Mouse (Mus musculus): ENCODE data around the gene Ece1. TPM values are rescaled to one million over a fixed set of nuclear protein-coding genes. Genes with fewer than 3 reads are reported as not detected.

Ece1 gene
- polyA plus RNA-seq, 1 experiment from 2014 or later, result 94.2 TPM

DNA sequence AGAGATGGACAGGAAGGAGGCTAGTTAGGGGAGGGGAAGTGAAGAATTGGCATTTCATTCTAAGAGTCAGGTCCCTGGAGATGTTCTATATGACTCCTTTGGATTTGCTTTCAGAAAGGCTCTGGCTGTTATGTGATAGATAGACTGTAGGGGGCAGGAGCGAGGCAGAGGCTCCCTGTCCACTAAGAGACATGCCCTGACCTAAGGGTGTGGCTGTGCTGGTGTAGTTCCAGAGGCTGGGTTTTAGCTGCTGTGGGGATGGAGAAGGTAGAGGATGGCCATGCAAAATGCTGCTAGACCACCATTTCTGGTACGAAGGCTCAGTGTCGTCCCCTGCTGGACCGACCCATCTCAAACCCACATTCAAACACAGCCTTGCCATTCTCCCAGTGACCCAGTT lies 8.9 kb downstream of the Ece1 start:
- Histone ChIP-seq H3K27ac (ENCODE audit: low read depth) (no peak overlapping the region), H3K4me3 (ENCODE audit: low read depth, low read length) (no peak overlapping the region), H3K9me3 (ENCODE audit: control insufficient read depth, low read length) (no peaks in the 10 kb centered on the region), H3K36me3 (ENCODE audit: control insufficient read depth, insufficient read depth, low read length) (no peaks in the 10 kb centered on the region), H3K4me2 (ENCODE audit: low read length) (no peak overlapping the region), H3K27me3 (replicated peaks; ENCODE audit: control insufficient read depth, insufficient read depth, low read length) (no peaks in the 10 kb centered on the region), H3K9ac (ENCODE audit: low read length) (no peak overlapping the region), H3K4me1 (replicated peaks; ENCODE audit: control insufficient read depth, insufficient read depth, low read length) (peaks cover 54% of the 10 kb centered on the region)
- DNase-seq (ENCODE audit: low spot score) (no peak), ATAC-seq (replicated peaks; ENCODE audit: low FRiP score, low TSS enrichment, low read depth) (no peak)
- WGBS, result 92% methylated on average over 4 of the region's 4 CpGs

DNA sequence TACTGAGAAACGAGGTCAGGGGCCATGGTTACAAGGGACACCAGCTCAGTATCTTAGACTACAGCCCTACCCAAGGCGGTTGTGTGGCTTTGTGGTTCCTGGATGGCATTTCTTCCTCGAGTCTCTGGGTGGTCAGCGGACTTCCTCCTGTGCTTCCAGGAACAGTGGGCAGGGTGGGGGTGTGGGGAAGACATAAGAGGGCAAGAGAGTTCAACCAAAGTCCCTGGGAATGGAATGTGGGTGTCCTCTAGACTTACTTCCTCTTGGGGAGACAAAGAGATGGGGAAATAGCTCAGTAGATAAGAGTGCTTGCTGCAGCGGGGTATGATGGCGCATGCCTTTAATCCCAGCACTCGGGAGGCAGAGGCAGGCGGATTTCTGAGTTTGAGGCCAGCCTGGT lies 9.4 kb downstream of the Ece1 start:
- H3K4me2 ChIP-seq (ENCODE audit: low read length), result no peak overlapping the region
- no peak for ATAC-seq (replicated peaks; ENCODE audit: low FRiP score, low TSS enrichment, low read depth)
- no peaks in the 10 kb centered on the region for H3K27me3 ChIP-seq (replicated peaks; ENCODE audit: control insufficient read depth, insufficient read depth, low read length)
- no peak overlapping the region for H3K9ac ChIP-seq (ENCODE audit: low read length)
- H3K36me3 ChIP-seq (ENCODE audit: control insufficient read depth, insufficient read depth, low read length), result no peaks in the 10 kb centered on the region
- peaks cover 50% of the 10 kb centered on the region for H3K4me1 ChIP-seq (replicated peaks; ENCODE audit: control insufficient read depth, insufficient read depth, low read length)
- no peak for DNase-seq (ENCODE audit: low spot score)
- no peak overlapping the region for H3K4me3 ChIP-seq (ENCODE audit: low read depth, low read length)
- no peak overlapping the region for H3K27ac ChIP-seq (ENCODE audit: low read depth)
- 93% methylated on average over 8 of the region's 8 CpGs for WGBS
- no peaks in the 10 kb centered on the region for H3K9me3 ChIP-seq (ENCODE audit: control insufficient read depth, low read length)

DNA sequence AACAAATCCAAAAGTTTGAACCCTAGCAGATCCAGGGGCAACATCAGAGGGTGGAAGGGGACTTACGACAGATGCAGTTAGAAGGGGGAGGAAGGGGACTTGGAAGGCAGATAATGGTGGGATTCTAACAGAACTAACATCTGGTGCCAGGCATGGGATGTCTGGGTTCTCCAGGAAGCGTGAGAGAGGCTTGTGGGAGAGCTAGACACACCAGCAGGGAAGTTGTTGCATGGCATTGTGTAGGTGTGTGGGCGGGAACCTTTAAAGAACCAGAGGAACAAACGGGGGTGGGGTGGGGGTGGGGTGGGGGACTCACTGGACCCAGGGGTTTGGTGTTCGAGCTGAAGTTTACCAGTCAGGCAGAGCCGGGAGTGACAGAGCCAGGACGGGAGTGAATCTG lies 12.3 kb downstream of the Ece1 start:
- ATAC-seq (replicated peaks; ENCODE audit: low FRiP score, low TSS enrichment, low read depth), result no peak
- Histone ChIP-seq H3K9me3 (ENCODE audit: control insufficient read depth, low read length) (no peaks in the 10 kb centered on the region), H3K4me3 (ENCODE audit: low read depth, low read length) (no peak overlapping the region), H3K4me1 (replicated peaks; ENCODE audit: control insufficient read depth, insufficient read depth, low read length) (peaks cover 38% of the 10 kb centered on the region), H3K4me2 (ENCODE audit: low read length) (no peak overlapping the region), H3K36me3 (ENCODE audit: control insufficient read depth, insufficient read depth, low read length) (no peaks in the 10 kb centered on the region), H3K27ac (ENCODE audit: low read depth) (no peak overlapping the region), H3K27me3 (replicated peaks; ENCODE audit: control insufficient read depth, insufficient read depth, low read length) (no peaks in the 10 kb centered on the region), H3K9ac (ENCODE audit: low read length) (no peak overlapping the region)
- 33% methylated on average over 7 of the region's 7 CpGs for WGBS
- no peak for DNase-seq (ENCODE audit: low spot score)

DNA sequence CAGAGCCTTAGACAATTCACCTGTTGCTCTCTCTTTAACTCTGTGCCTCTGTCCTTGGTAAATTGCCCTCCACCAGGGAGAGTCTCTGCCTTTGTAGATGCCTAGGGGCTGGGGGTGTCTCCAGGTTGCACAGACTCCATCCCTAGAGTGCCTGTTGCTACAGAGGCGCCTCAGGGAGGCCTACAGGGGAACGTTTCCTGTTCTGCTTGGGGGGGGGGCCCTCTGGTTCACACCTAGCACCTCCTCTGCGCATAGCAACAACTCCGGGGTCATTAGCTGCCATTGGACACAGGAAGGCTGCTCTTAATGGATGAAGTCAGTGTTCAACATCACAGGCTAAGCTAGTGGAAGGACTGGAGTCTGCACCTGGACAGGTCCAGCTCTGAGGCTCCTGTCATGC lies 12.8 kb downstream of the Ece1 start:
- Histone ChIP-seq H3K27ac (ENCODE audit: low read depth) (no peak overlapping the region), H3K27me3 (replicated peaks; ENCODE audit: control insufficient read depth, insufficient read depth, low read length) (no peaks in the 10 kb centered on the region)
- WGBS, result 19% methylated on average over 4 of the region's 4 CpGs

DNA sequence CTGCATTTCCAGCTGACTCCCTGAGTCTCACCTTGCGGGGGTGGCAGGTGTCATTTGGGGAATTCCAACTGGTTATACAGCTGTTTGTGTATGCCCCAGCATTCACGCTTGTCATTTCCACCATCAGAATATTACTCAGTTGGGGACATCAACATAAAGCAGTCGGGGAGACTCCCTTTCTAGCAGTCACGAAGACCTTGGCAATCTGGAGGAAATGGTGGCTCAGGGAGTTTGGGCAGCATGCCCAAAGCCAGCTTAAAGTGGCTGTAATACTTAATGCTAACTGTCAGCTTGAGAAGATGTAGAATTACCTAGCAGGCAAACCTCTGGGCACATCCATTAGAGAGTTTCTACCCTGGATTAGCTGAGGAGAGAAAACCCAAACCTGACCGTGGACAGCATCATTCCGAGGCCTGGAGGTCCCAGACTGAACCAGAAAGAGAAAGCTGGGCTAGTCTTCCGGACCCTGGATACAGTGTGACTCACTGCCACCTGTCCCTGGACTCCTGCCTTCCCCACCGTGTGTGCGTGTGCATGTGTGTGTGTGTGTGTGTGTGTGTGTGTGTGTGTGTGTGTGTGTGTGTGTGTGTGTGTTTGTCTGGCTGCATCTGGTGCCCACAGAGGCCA lies 13.5 kb downstream of the Ece1 start:
- 73% methylated on average over 9 of the region's 9 CpGs for WGBS
- H3K4me2 ChIP-seq (ENCODE audit: low read length), result no peak overlapping the region
- H3K4me3 ChIP-seq (ENCODE audit: low read depth, low read length), result no peak overlapping the region
- no peaks in the 10 kb centered on the region for H3K36me3 ChIP-seq (ENCODE audit: control insufficient read depth, insufficient read depth, low read length)
- no peak overlapping the region for H3K9ac ChIP-seq (ENCODE audit: low read length)
- no peak for ATAC-seq (replicated peaks; ENCODE audit: low FRiP score, low TSS enrichment, low read depth)
- peaks cover 34% of the 10 kb centered on the region for H3K4me1 ChIP-seq (replicated peaks; ENCODE audit: control insufficient read depth, insufficient read depth, low read length)
- H3K27ac ChIP-seq (ENCODE audit: low read depth), result no peak overlapping the region
- H3K27me3 ChIP-seq (replicated peaks; ENCODE audit: control insufficient read depth, insufficient read depth, low read length), result no peaks in the 10 kb centered on the region
- no peaks in the 10 kb centered on the region for H3K9me3 ChIP-seq (ENCODE audit: control insufficient read depth, low read length)
- DNase-seq (ENCODE audit: low spot score), result no peak

More for the DNA sequence above, 12.8 kb downstream of the Ece1 start:
- H3K9ac ChIP-seq (ENCODE audit: low read length), result no peak overlapping the region
- peaks cover 34% of the 10 kb centered on the region for H3K4me1 ChIP-seq (replicated peaks; ENCODE audit: control insufficient read depth, insufficient read depth, low read length)
- no peak for ATAC-seq (replicated peaks; ENCODE audit: low FRiP score, low TSS enrichment, low read depth)
- H3K36me3 ChIP-seq (ENCODE audit: control insufficient read depth, insufficient read depth, low read length), result no peaks in the 10 kb centered on the region
- H3K4me3 ChIP-seq (ENCODE audit: low read depth, low read length), result no peak overlapping the region
- no peak for DNase-seq (ENCODE audit: low spot score)
- H3K9me3 ChIP-seq (ENCODE audit: control insufficient read depth, low read length), result no peaks in the 10 kb centered on the region
- H3K4me2 ChIP-seq (ENCODE audit: low read length), result no peak overlapping the region

DNA sequence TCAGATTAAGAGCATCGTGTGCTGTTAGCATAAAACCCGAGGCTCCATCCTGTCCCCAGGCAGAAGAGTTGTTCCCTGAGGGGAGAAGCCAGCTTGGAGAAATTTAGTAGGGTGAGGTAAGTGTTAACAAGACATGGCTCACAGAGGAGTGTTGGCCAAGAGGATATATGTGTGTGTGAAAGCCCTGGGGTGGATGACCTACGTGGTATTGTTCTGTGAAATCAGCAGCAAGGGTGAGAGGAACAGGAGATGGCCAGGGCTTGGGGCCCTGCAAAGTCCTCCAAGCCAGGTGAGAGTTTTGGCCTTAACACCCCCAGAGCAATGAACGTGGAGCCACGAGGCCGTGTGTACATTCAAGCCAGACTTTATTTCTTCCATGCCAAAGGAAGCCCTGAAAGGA lies 14.8 kb downstream of the Ece1 start:
- Histone ChIP-seq H3K9ac (ENCODE audit: low read length) (no peak overlapping the region), H3K4me3 (ENCODE audit: low read depth, low read length) (no peak overlapping the region)
- 53% methylated on average over 6 of the region's 6 CpGs for WGBS

DNA sequence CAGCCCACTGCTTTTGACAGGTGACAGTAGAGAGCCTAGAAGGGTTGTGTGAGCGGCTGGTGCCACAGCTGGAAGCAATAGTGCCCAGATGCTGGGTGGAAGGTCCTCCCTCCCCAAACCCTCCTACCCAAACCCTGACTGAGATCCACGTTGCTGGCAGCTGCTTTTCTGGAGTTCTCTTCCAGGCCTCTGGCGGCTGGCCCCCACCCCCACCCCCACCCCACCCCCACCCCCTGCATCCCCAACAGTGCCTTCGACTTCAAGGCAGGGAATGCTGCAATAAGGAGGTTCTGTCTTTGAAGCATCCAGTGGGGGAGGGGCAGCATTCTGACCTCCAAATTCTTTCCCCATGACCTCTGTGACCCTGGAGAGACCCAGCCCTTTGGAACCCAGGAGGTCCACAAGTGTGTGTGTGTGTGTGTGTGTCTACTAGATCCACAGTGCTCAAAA lies 15.4 kb downstream of the Ece1 start:
- no peaks in the 10 kb centered on the region for H3K9me3 ChIP-seq (ENCODE audit: control insufficient read depth, low read length)
- H3K4me3 ChIP-seq (ENCODE audit: low read depth, low read length), result no peak overlapping the region
- H3K4me2 ChIP-seq (ENCODE audit: low read length), result no peak overlapping the region
- H3K9ac ChIP-seq (ENCODE audit: low read length), result no peak overlapping the region
- H3K4me1 ChIP-seq (replicated peaks; ENCODE audit: control insufficient read depth, insufficient read depth, low read length), result peaks cover 29% of the 10 kb centered on the region
- DNase-seq (ENCODE audit: low spot score) (no peak), ATAC-seq (replicated peaks; ENCODE audit: low FRiP score, low TSS enrichment, low read depth) (no peak)
- H3K27me3 ChIP-seq (replicated peaks; ENCODE audit: control insufficient read depth, insufficient read depth, low read length), result no peaks in the 10 kb centered on the region
- no peaks in the 10 kb centered on the region for H3K36me3 ChIP-seq (ENCODE audit: control insufficient read depth, insufficient read depth, low read length)
- no peak overlapping the region for H3K27ac ChIP-seq (ENCODE audit: low read depth)
- WGBS, result 27% methylated on average over 4 of the region's 4 CpGs

More for the DNA sequence above, 14.8 kb downstream of the Ece1 start:
- Histone ChIP-seq H3K4me1 (replicated peaks; ENCODE audit: control insufficient read depth, insufficient read depth, low read length) (peaks cover 29% of the 10 kb centered on the region), H3K27ac (ENCODE audit: low read depth) (no peak overlapping the region), H3K9me3 (ENCODE audit: control insufficient read depth, low read length) (no peaks in the 10 kb centered on the region), H3K27me3 (replicated peaks; ENCODE audit: control insufficient read depth, insufficient read depth, low read length) (no peaks in the 10 kb centered on the region), H3K4me2 (ENCODE audit: low read length) (no peak overlapping the region), H3K36me3 (ENCODE audit: control insufficient read depth, insufficient read depth, low read length) (no peaks in the 10 kb centered on the region)
- ATAC-seq (replicated peaks; ENCODE audit: low FRiP score, low TSS enrichment, low read depth) (no peak), DNase-seq (ENCODE audit: low spot score) (no peak)

DNA sequence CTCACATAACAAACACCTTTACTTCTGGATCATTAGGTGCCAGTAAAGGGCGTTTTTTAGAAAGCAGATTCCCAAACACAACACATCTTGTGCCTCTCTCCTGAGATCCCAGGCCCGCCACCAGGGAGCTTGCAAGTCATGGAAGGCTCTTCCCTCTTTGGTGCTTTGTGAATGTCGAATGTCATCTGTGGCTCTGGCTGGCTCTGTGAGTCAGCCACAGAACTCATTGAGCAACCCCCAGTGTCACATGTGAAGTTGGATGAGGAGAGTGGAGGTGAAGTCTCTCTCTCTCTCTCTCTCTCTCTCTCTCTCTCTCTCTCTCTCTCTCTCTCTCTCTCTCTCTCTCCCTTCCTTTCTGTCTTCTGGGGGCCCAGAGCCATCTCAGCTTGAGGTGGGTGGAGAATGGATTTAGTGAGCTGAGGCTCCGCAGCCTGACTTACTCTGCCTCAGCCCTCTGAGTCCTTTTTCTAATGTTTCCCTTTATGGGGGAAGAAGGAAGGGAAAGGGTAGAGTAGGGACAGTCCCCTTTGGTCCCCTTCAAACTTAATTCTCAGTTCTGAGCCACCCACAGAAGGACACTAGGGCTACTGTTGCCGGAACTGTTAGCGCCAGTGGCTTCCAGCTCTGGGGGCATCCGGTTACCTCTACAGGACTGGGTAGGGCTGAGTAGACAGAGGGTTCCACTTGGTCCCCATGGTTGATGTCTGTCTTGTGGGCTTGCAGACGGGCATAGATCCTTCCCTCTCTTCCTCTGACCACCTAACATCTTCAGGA lies 17.5 kb downstream of the Ece1 start:
- WGBS, result 79% methylated on average over 8 of the region's 8 CpGs
- ATAC-seq (replicated peaks; ENCODE audit: low FRiP score, low TSS enrichment, low read depth), result no peak
- H3K4me1 ChIP-seq (replicated peaks; ENCODE audit: control insufficient read depth, insufficient read depth, low read length), result peaks cover 30% of the 10 kb centered on the region

DNA sequence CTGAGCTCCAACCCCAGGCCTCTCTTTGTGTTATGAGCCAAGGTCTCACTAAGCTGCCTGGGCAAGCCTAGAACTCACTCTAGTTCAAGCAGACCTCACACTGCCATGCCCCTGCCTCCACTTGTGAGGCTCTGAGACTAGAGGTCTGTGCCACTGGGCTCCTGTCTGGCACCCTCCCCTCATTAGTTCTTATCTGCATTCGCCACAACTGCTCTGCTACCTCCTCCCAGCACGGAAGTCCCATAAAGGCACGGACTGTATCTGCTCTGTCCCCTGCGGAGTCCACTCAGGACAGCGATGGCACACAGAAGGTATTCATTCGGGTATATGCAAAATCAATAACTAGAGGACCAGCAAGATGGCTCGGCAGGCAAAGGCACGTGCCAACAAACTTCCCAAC lies 19.4 kb downstream of the Ece1 start:
- 88% methylated on average over 8 of the region's 8 CpGs for WGBS
- no peak for DNase-seq (ENCODE audit: low spot score)
- H3K27me3 ChIP-seq (replicated peaks; ENCODE audit: control insufficient read depth, insufficient read depth, low read length), result no peaks in the 10 kb centered on the region
- H3K9ac ChIP-seq (ENCODE audit: low read length), result no peak overlapping the region
- no peaks in the 10 kb centered on the region for H3K36me3 ChIP-seq (ENCODE audit: control insufficient read depth, insufficient read depth, low read length)
- H3K9me3 ChIP-seq (ENCODE audit: control insufficient read depth, low read length), result no peaks in the 10 kb centered on the region
- ATAC-seq (replicated peaks; ENCODE audit: low FRiP score, low TSS enrichment, low read depth), result no peak
- no peak overlapping the region for H3K4me2 ChIP-seq (ENCODE audit: low read length)
- H3K27ac ChIP-seq (ENCODE audit: low read depth), result no peak overlapping the region
- peaks cover 21% of the 10 kb centered on the region for H3K4me1 ChIP-seq (replicated peaks; ENCODE audit: control insufficient read depth, insufficient read depth, low read length)
- H3K4me3 ChIP-seq (ENCODE audit: low read depth, low read length), result no peak overlapping the region

More for the DNA sequence above, 17.5 kb downstream of the Ece1 start:
- Histone ChIP-seq H3K9ac (ENCODE audit: low read length) (no peak overlapping the region), H3K36me3 (ENCODE audit: control insufficient read depth, insufficient read depth, low read length) (no peaks in the 10 kb centered on the region), H3K27ac (ENCODE audit: low read depth) (no peak overlapping the region), H3K4me3 (ENCODE audit: low read depth, low read length) (no peak overlapping the region), H3K4me2 (ENCODE audit: low read length) (no peak overlapping the region), H3K27me3 (replicated peaks; ENCODE audit: control insufficient read depth, insufficient read depth, low read length) (no peaks in the 10 kb centered on the region), H3K9me3 (ENCODE audit: control insufficient read depth, low read length) (no peaks in the 10 kb centered on the region)
- DNase-seq (ENCODE audit: low spot score), result no peak
